Comparison of ENCODE assay signal across 8 mouse cellular contexts in genomic region chr17:24695326-24696010, GRCm38 (mm10). TPM values are rescaled to one million over a fixed set of nuclear protein-coding genes. Genes with fewer than 3 reads are reported as not detected.
A peak's percentile ranks its signal among the peaks of the same experiment; 100 is the strongest.
DNase-seq lines count a peak whose midpoint lies in the region; ATAC-seq and TF ChIP-seq lines count a peak whose summit lies in the region.

No protein-coding gene starts in this region.

- no peak for TF ChIP-seq POLR2A in kidney, adult 2 months (IDR thresholded peaks at IDR 0.05; ENCODE audit: low read depth, low read length)

- peak; percentile 39; the same call in 1 of the 2 replicates for ATAC-seq in hindbrain, postnatal 0 days
- ATAC-seq in midbrain, embryonic 11.5 days (ENCODE audit: low FRiP score) = no peak; the same call in 1 of the 2 replicates
- no peak for ATAC-seq in cerebellum, adult (ENCODE audit: insufficient number of reproducible peaks, low FRiP score, low TSS enrichment)

- peak; percentile 70 for DNase-seq in kidney, adult 2 months
- DNase-seq in kidney, postnatal 10 days = no peak
- no peak for DNase-seq in hindbrain, postnatal 0 days (ENCODE audit: low spot score)
- DNase-seq in midbrain, embryonic 11.5 days (ENCODE audit: low spot score, missing footprints) = no peak
- no peak for DNase-seq in right cerebral cortex, postnatal 10 days (ENCODE audit: low spot score in 2 of 2)
- DNase-seq in thymus, adult 18-20 months = no peak

- peak overlapping the region; percentile 59 for H3K4me3 ChIP-seq in kidney, adult 2 months (ENCODE audit: insufficient read depth, low read depth, low read length)
- H3K4me3 ChIP-seq in brown adipose tissue, adult 24 weeks (ENCODE audit: insufficient read depth, low read depth, low read length) = peak overlapping the region; percentile 92
- peak overlapping the region; percentile 77 for H3K4me3 ChIP-seq in hindbrain, postnatal 0 days (ENCODE audit: low read length)
- peak overlapping the region; percentile 89 for H3K4me3 ChIP-seq in midbrain, embryonic 11.5 days (ENCODE audit: low read depth, low read length)

- no peaks in the 10 kb centered on the region for H3K4me1 ChIP-seq in kidney, adult 2 months (ENCODE audit: control insufficient read depth, insufficient read depth, low read length)
- peaks cover 3% of the 10 kb centered on the region; the same call in 1 of the 2 replicates for H3K4me1 ChIP-seq in brown adipose tissue, adult 24 weeks (ENCODE audit: control insufficient read depth, insufficient read depth, insufficient read length, low read length)
- H3K4me1 ChIP-seq in hindbrain, postnatal 0 days (ENCODE audit: insufficient read depth, low read length) = peaks cover 5% of the 10 kb centered on the region
- H3K4me1 ChIP-seq in midbrain, embryonic 11.5 days (ENCODE audit: control insufficient read depth, insufficient read depth, low read length) = peaks cover 10% of the 10 kb centered on the region

- H3K27ac ChIP-seq in kidney, adult 2 months (ENCODE audit: insufficient read depth, low read depth, low read length) = peak overlapping the region; percentile 73
- peak overlapping the region; percentile 43 for H3K27ac ChIP-seq in brown adipose tissue, adult 24 weeks (replicated peaks; ENCODE audit: low read depth, low read length)
- peak overlapping the region; percentile 91 for H3K27ac ChIP-seq in hindbrain, postnatal 0 days
- H3K27ac ChIP-seq in midbrain, embryonic 11.5 days (ENCODE audit: low read depth, low read length) = peak overlapping the region; percentile 59

- H3K9ac ChIP-seq in hindbrain, postnatal 0 days (replicated peaks; ENCODE audit: low read length) = peak overlapping the region; percentile 73
- H3K9ac ChIP-seq in midbrain, embryonic 11.5 days (ENCODE audit: low read length) = peak overlapping the region; percentile 91

- no peaks in the 10 kb centered on the region for H3K27me3 ChIP-seq in kidney, adult 2 months (replicated peaks; ENCODE audit: control insufficient read depth, insufficient read depth, low read length)
- no peaks in the 10 kb centered on the region for H3K27me3 ChIP-seq in hindbrain, postnatal 0 days (ENCODE audit: insufficient read depth, low read length)
- peaks cover 7% of the 10 kb centered on the region for H3K27me3 ChIP-seq in midbrain, embryonic 11.5 days (ENCODE audit: control insufficient read depth, insufficient read depth, low read length)

- no peaks in the 10 kb centered on the region for H3K9me3 ChIP-seq in hindbrain, postnatal 0 days (ENCODE audit: low read length)
- H3K9me3 ChIP-seq in midbrain, embryonic 11.5 days (ENCODE audit: control insufficient read depth, low read length) = no peaks in the 10 kb centered on the region

- H3K36me3 ChIP-seq in kidney, adult 2 months (ENCODE audit: control insufficient read depth, insufficient read depth, low read length) = no peaks in the 10 kb centered on the region
- peaks cover 17% of the 10 kb centered on the region; the same call in 1 of the 2 replicates for H3K36me3 ChIP-seq in hindbrain, postnatal 0 days (ENCODE audit: insufficient read depth, low read length)
- peaks cover under 1% of the 10 kb centered on the region; the same call in 1 of the 2 replicates for H3K36me3 ChIP-seq in midbrain, embryonic 11.5 days (ENCODE audit: control insufficient read depth, insufficient read depth, low read length)

- peak overlapping the region; percentile 83 for H3K4me2 ChIP-seq in hindbrain, postnatal 0 days (ENCODE audit: low read depth, low read length)
- H3K4me2 ChIP-seq in midbrain, embryonic 11.5 days = peak overlapping the region; percentile 83

- no peak for TF ChIP-seq CTCF in kidney, adult 2 months (conservative IDR thresholded peaks at IDR 0.05; ENCODE audit: insufficient read depth, insufficient read length, low read depth, low read length)
- TF ChIP-seq CTCF in hindbrain, postnatal 0 days (IDR thresholded peaks at IDR 0.05; ENCODE audit: low read depth) = no peak

- 7% methylated on average over 49 of the region's 51 CpGs for WGBS in kidney, adult 2 months
- WGBS in hindbrain, postnatal 0 days = 9% methylated on average over 47 of the region's 51 CpGs
- WGBS in midbrain, embryonic 11.5 days = 8% methylated on average over 48 of the region's 51 CpGs

RNA-seq across cellular contexts. Expression of gene Gfer, which starts 0.5 kb away (rescaled TPM):
- polyA plus RNA-seq in kidney, adult 2 months (2012; rRNA removed) = 29.8 and 34.7 TPM in 2 replicates
- polyA plus RNA-seq in brown adipose tissue, adult 24 weeks (2012; ENCODE audit: insufficient read depth, insufficient read length, missing spikeins) = 32.8 and 36.9 TPM in 2 replicates
- 21.1 and 26.1 TPM in 2 replicates for total RNA-seq in hindbrain, postnatal 0 days (2014; rRNA removed)
- polyA plus RNA-seq in hindbrain, postnatal 0 days (2015; fragmentation: Nextera tagmentation; extraction: Ambion mirVana) = 39.7 and 41.4 TPM in 2 replicates
- polyA plus RNA-seq in midbrain, embryonic 11.5 days (2014; fragmentation: Nextera tagmentation; extraction: Ambion mirVana) = 54.8 and 59.6 TPM in 2 replicates

RNA-seq across cellular contexts. Expression of gene Noxo1, which starts 0.6 kb away (rescaled TPM):
- polyA plus RNA-seq in kidney, adult 2 months (2012; rRNA removed) = 5.6 and 7.1 TPM in 2 replicates
- polyA plus RNA-seq in brown adipose tissue, adult 24 weeks (2012; ENCODE audit: insufficient read depth, insufficient read length, missing spikeins) = 1.1 TPM in 1 of 2 replicates, not detected in the other
- total RNA-seq in hindbrain, postnatal 0 days (2014; rRNA removed) = 6.1 and 8.1 TPM in 2 replicates
- 1.4 and 2.2 TPM in 2 replicates for polyA plus RNA-seq in hindbrain, postnatal 0 days (2015; fragmentation: Nextera tagmentation; extraction: Ambion mirVana)
- 0.97 and 1.5 TPM in 2 replicates for polyA plus RNA-seq in midbrain, embryonic 11.5 days (2014; fragmentation: Nextera tagmentation; extraction: Ambion mirVana)

RNA-seq across cellular contexts. Expression of gene Syngr3, which starts 5.7 kb away (rescaled TPM):
- polyA plus RNA-seq in kidney, adult 2 months (2012; rRNA removed) = 1.5 and 2.2 TPM in 2 replicates
- polyA plus RNA-seq in brown adipose tissue, adult 24 weeks (2012; ENCODE audit: insufficient read depth, insufficient read length, missing spikeins) = not detected in 2 replicates
- 331 and 347 TPM in 2 replicates for total RNA-seq in hindbrain, postnatal 0 days (2014; rRNA removed)
- polyA plus RNA-seq in hindbrain, postnatal 0 days (2015; fragmentation: Nextera tagmentation; extraction: Ambion mirVana) = 280 and 294 TPM in 2 replicates
- 12.7 and 13.4 TPM in 2 replicates for polyA plus RNA-seq in midbrain, embryonic 11.5 days (2014; fragmentation: Nextera tagmentation; extraction: Ambion mirVana)

RNA-seq across cellular contexts. Expression of gene Tbl3, which starts 12.0 kb away (rescaled TPM):
- 48.6 and 49.4 TPM in 2 replicates for polyA plus RNA-seq in kidney, adult 2 months (2012; rRNA removed)
- polyA plus RNA-seq in brown adipose tissue, adult 24 weeks (2012; ENCODE audit: insufficient read depth, insufficient read length, missing spikeins) = 19.9 TPM in 2 replicates
- total RNA-seq in hindbrain, postnatal 0 days (2014; rRNA removed) = 53.2 and 55.2 TPM in 2 replicates
- 43.5 and 49.2 TPM in 2 replicates for polyA plus RNA-seq in hindbrain, postnatal 0 days (2015; fragmentation: Nextera tagmentation; extraction: Ambion mirVana)
- 91.0 and 97.5 TPM in 2 replicates for polyA plus RNA-seq in midbrain, embryonic 11.5 days (2014; fragmentation: Nextera tagmentation; extraction: Ambion mirVana)

RNA-seq across cellular contexts. Expression of gene Rnf151, which starts 22.4 kb away (rescaled TPM):
- polyA plus RNA-seq in kidney, adult 2 months (2012; rRNA removed) = 0.16 and 0.91 TPM in 2 replicates
- not detected in 2 replicates for polyA plus RNA-seq in brown adipose tissue, adult 24 weeks (2012; ENCODE audit: insufficient read depth, insufficient read length, missing spikeins)
- not detected in 2 replicates for total RNA-seq in hindbrain, postnatal 0 days (2014; rRNA removed)
- polyA plus RNA-seq in hindbrain, postnatal 0 days (2015; fragmentation: Nextera tagmentation; extraction: Ambion mirVana) = not detected in 2 replicates
- polyA plus RNA-seq in midbrain, embryonic 11.5 days (2014; fragmentation: Nextera tagmentation; extraction: Ambion mirVana) = 0.22 TPM in 1 of 2 replicates, not detected in the other

Comparison
In these comparisons a context has a peak if more than half of its experiments do, and no peak if none do; other contexts are left out.
1. RNA of gene Syngr3, which starts 5.7 kb away (polyA plus RNA-seq): 280 to 294 TPM in hindbrain, postnatal 0 days; 12.7 to 13.4 TPM in midbrain, embryonic 11.5 days, 1.5 to 2.2 TPM in kidney, adult 2 months and not detected in brown adipose tissue, adult 24 weeks; every median in the first group is over 10 times any median in the second.
2. Peak in every context shown above with its lines, with median percentiles within 50 percentile points of each other: H3K27ac ChIP-seq and H3K4me3 ChIP-seq.